8 mouse cellular contexts compared by ENCODE assay signal in the genomic region with DNA sequence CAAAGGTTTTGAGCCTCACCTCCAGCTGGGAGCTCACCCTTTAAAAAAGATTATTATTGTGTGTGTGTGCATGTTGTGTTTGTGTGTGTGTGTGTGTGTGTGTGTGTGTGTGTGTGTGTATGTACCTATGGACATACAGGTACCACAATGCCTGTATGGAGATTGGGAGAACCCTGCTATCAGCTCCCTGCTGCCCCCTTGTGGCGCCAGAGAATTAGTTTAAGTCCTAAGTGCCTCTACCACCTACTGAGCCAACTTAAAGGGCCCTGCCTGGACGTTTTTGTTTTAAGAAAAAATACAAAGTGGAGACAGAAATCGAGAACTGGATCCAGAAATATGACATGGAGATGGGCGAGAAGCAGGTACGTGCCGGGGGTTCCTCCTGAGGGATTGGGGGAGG. TPM values are rescaled to one million over a fixed set of nuclear protein-coding genes. Genes with fewer than 3 reads are reported as not detected.
DNase-seq lines count a peak whose midpoint lies in the region; ATAC-seq lines count a peak whose summit lies in the region.

No protein-coding gene starts in this region.

- H3K9me3 ChIP-seq in hindbrain, embryonic 11.5 days (ENCODE audit: control insufficient read depth, low read length): no peaks in the 10 kb centered on the region

- 3% methylated on average over 6 of the region's 6 CpGs for WGBS in hindbrain, embryonic 11.5 days
- WGBS in macrophage (ENCODE audit: missing documents): 3% methylated on average over 6 of the region's 6 CpGs

- H3K4me1 ChIP-seq in hindbrain, embryonic 11.5 days (replicated peaks; ENCODE audit: control insufficient read depth, insufficient read depth, low read length): no peaks in the 10 kb centered on the region; the same call in 1 of the 2 replicates

- peak; percentile 46; the same call in 1 of the 2 replicates for ATAC-seq in hindbrain, embryonic 11.5 days (ENCODE audit: low FRiP score)

- no peak overlapping the region for H3K27ac ChIP-seq in hindbrain, embryonic 11.5 days (ENCODE audit: low read depth, low read length)
- no peak overlapping the region for H3K27ac ChIP-seq in macrophage

- H3K79me2 ChIP-seq in macrophage (ENCODE audit: inconsistent target): no peaks in the 10 kb centered on the region

- no peaks in the 10 kb centered on the region for H3K27me3 ChIP-seq in hindbrain, embryonic 11.5 days (ENCODE audit: control insufficient read depth, insufficient read depth, low read length)

- no peaks in the 10 kb centered on the region for H3K36me3 ChIP-seq in hindbrain, embryonic 11.5 days (ENCODE audit: control insufficient read depth, insufficient read depth, low read length)
- no peaks in the 10 kb centered on the region for H3K36me3 ChIP-seq in macrophage (ENCODE audit: inconsistent target)

- H3K4me2 ChIP-seq in hindbrain, embryonic 11.5 days (replicated peaks; ENCODE audit: low read depth, low read length): peak overlapping the region; percentile 44

- DNase-seq in Muller cell, postnatal 12 days (ENCODE audit: inconsistent ontology term): peak; percentile 58
- DNase-seq in cerebellum, adult 8-10 months: peak; percentile 91
- DNase-seq in forelimb bud, embryonic 11.5 days (ENCODE audit: low read depth, low spot score): peak; percentile 85
- DNase-seq in hindbrain, embryonic 11.5 days (ENCODE audit: low spot score): peak; percentile 93
- DNase-seq in layer of hippocampus, postnatal 25 days (ENCODE audit: extremely low spot score in 1 of 2, low spot score in 1 of 2): peak; percentile 78 to 94
- DNase-seq in right cerebral cortex, postnatal 10 days (ENCODE audit: low spot score in 2 of 2): peak; percentile 88 to 92
- peak; percentile 88 for DNase-seq in urinary bladder, postnatal 25 days (ENCODE audit: low spot score)

- H3K9ac ChIP-seq in hindbrain, embryonic 11.5 days (ENCODE audit: low read depth, low read length): no peak overlapping the region

- H3K4me3 ChIP-seq in hindbrain, embryonic 11.5 days (ENCODE audit: low read depth, low read length): peak overlapping the region; percentile 14; the same call in 1 of the 2 replicates
- H3K4me3 ChIP-seq in macrophage (ENCODE audit: inconsistent target): peak overlapping the region; percentile 18; the same call in 1 of the 2 replicates

RNA-seq across cellular contexts. Expression of gene Rita1, which starts 7.5 kb away (rescaled TPM):
- 9.3 and 10.5 TPM in 2 replicates for polyA plus RNA-seq in hindbrain, embryonic 11.5 days (2014; fragmentation: Nextera tagmentation; extraction: Ambion mirVana)
- 10 to 100 TPM; 23.9 to 25.5 TPM for total RNA-seq in layer of hippocampus, postnatal 25 days (2021)
- 1 to 10 TPM in 25 of 26 experiments, under 1 TPM in 1; 0.88 to 7.9 (median 2.9) TPM for total RNA-seq in macrophage (2018; cell fraction: chromatin; rRNA removed)
- total RNA-seq in macrophage (2018; cell fraction: cytosol; rRNA removed): 1 to 10 TPM in 25 of 26 experiments, under 1 TPM in 1; 0.72 to 5.7 (median 4.2) TPM
- total RNA-seq in macrophage (2018; cell fraction: nucleus; rRNA removed): 10 to 100 TPM in 1 of 26 experiments, 1 to 10 TPM in 25; 1.4 to 10.7 (median 3.8) TPM
- 4.5 to 4.9 TPM (median 4.8 TPM) in 3 replicates for polyA plus RNA-seq in macrophage (2018)

RNA-seq across cellular contexts. Expression of gene Ddx54, which starts 7.7 kb away (rescaled TPM):
- polyA plus RNA-seq in hindbrain, embryonic 11.5 days (2014; fragmentation: Nextera tagmentation; extraction: Ambion mirVana): 25.9 and 32.4 TPM in 2 replicates
- total RNA-seq in layer of hippocampus, postnatal 25 days (2021): 10 to 100 TPM; 40.7 to 42.5 TPM
- total RNA-seq in macrophage (2018; cell fraction: chromatin; rRNA removed): 10 to 100 TPM; 31.5 to 89.7 (median 50.6) TPM
- total RNA-seq in macrophage (2018; cell fraction: cytosol; rRNA removed): 10 to 100 TPM; 23.7 to 34.9 (median 30.4) TPM
- total RNA-seq in macrophage (2018; cell fraction: nucleus; rRNA removed): 10 to 100 TPM; 26.2 to 49.3 (median 33.7) TPM
- polyA plus RNA-seq in macrophage (2018): 21.7 to 39.1 TPM (median 25.0 TPM) in 3 replicates

RNA-seq across cellular contexts. Expression of gene Iqcd, which starts 16.0 kb away (rescaled TPM):
- 1.1 and 1.4 TPM in 2 replicates for polyA plus RNA-seq in hindbrain, embryonic 11.5 days (2014; fragmentation: Nextera tagmentation; extraction: Ambion mirVana)
- total RNA-seq in layer of hippocampus, postnatal 25 days (2021): under 1 TPM; 0.79 to 0.80 TPM
- total RNA-seq in macrophage (2018; cell fraction: chromatin; rRNA removed): 1 to 10 TPM in 4 of 26 experiments, under 1 TPM in 13, not detected in 9; 0.29 to 1.5 (median 0.84) TPM
- total RNA-seq in macrophage (2018; cell fraction: cytosol; rRNA removed): under 1 TPM; 0.19 to 0.81 (median 0.41) TPM
- 1 to 10 TPM in 1 of 26 experiments, under 1 TPM in 14, not detected in 11; 0.33 to 1.1 (median 0.64) TPM for total RNA-seq in macrophage (2018; cell fraction: nucleus; rRNA removed)
- 0.37 to 0.52 TPM in 2 of 3 replicates, not detected in the other for polyA plus RNA-seq in macrophage (2018)

RNA-seq across cellular contexts. Expression of gene Tpcn1, which starts 16.4 kb away (rescaled TPM):
- 12.5 and 15.6 TPM in 2 replicates for polyA plus RNA-seq in hindbrain, embryonic 11.5 days (2014; fragmentation: Nextera tagmentation; extraction: Ambion mirVana)
- 10 to 100 TPM; 31.0 to 39.9 TPM for total RNA-seq in layer of hippocampus, postnatal 25 days (2021)
- total RNA-seq in macrophage (2018; cell fraction: chromatin; rRNA removed): 100 to 1,000 TPM in 9 of 26 experiments, 10 to 100 TPM in 15, 1 to 10 TPM in 2; 7.1 to 211 (median 71.2) TPM
- total RNA-seq in macrophage (2018; cell fraction: cytosol; rRNA removed): 100 to 1,000 TPM in 8 of 26 experiments, 10 to 100 TPM in 18; 40.1 to 134 (median 75.9) TPM
- 100 to 1,000 TPM in 4 of 26 experiments, 10 to 100 TPM in 22; 13.7 to 170 (median 59.2) TPM for total RNA-seq in macrophage (2018; cell fraction: nucleus; rRNA removed)
- 36.3 to 96.0 TPM (median 65.2 TPM) in 3 replicates for polyA plus RNA-seq in macrophage (2018)

RNA-seq across cellular contexts. Expression of gene Cfap73, which starts 29.2 kb away (rescaled TPM):
- 0.54 and 0.82 TPM in 2 replicates for polyA plus RNA-seq in hindbrain, embryonic 11.5 days (2014; fragmentation: Nextera tagmentation; extraction: Ambion mirVana)
- under 1 TPM; 0.39 to 0.42 TPM for total RNA-seq in layer of hippocampus, postnatal 25 days (2021)
- not detected for total RNA-seq in macrophage (2018; cell fraction: chromatin; rRNA removed)
- not detected for total RNA-seq in macrophage (2018; cell fraction: cytosol; rRNA removed)
- not detected for total RNA-seq in macrophage (2018; cell fraction: nucleus; rRNA removed)
- not detected in 3 replicates for polyA plus RNA-seq in macrophage (2018)
